In the genomic region with DNA sequence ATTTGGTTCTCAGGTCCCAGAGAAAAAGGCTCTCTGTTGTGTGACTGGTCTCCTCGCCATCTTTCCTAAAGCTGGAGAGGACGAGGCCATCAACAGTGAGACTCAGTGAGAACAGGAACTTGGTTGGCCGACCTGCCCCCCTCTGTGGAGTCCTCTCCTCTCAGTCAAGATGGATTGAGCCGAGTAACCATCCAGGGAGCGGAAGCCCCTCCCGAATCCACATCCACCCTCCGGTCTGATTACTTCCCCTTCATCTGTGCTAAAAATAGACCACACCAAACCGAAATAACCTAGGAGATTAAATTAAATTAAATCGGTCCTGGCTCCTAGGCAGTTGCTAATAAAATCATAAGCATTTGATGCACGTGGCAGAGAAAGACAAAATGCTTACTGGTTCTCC, we compare ENCODE assay signal across 18 mouse cellular contexts.
DNase-seq lines count a peak whose midpoint lies in the region; ATAC-seq and TF ChIP-seq lines count a peak whose summit lies in the region.
"Had no signal": no experiment of that assay in that cellular context is flagged by ENCODE, and none has a peak within 500 bp of the region (broad histone marks: within the 10 kb centered on the region; RNA-seq: fewer than 3 reads in every experiment).

No protein-coding gene starts in this region.

- H3K4me3 ChIP-seq in kidney, postnatal 0 days (replicated peaks; ENCODE audit: low read depth, low read length): no peak overlapping the region
- no peak overlapping the region for H3K4me3 ChIP-seq in kidney, embryonic 14.5 days (ENCODE audit: low read length)
- H3K4me3 ChIP-seq: embryonic facial prominence, embryonic 15.5 days; intestine, embryonic 15.5 days; limb, embryonic 15.5 days; midbrain, embryonic 12.5 days; neural tube, embryonic 13.5 days had no signal

- WGBS in kidney, postnatal 0 days: 45% methylated on average over 10 of the region's 10 CpGs
- WGBS in kidney, embryonic 14.5 days: 67% methylated on average over 10 of the region's 10 CpGs

- H3K36me3 ChIP-seq in kidney, postnatal 0 days (ENCODE audit: insufficient read depth, low read length): no peaks in the 10 kb centered on the region
- no peaks in the 10 kb centered on the region for H3K36me3 ChIP-seq in kidney, embryonic 14.5 days (ENCODE audit: control insufficient read depth, insufficient read depth, low read length)
- H3K36me3 ChIP-seq: embryonic facial prominence, embryonic 15.5 days; intestine, embryonic 15.5 days; limb, embryonic 15.5 days; midbrain, embryonic 12.5 days; neural tube, embryonic 13.5 days had no signal

- no peak overlapping the region for H3K4me2 ChIP-seq in kidney, postnatal 0 days (ENCODE audit: low read length)
- no peak overlapping the region for H3K4me2 ChIP-seq in kidney, embryonic 14.5 days (replicated peaks; ENCODE audit: low read depth, low read length)
- H3K4me2 ChIP-seq: embryonic facial prominence, embryonic 15.5 days; hindbrain, embryonic 14.5 days; intestine, embryonic 15.5 days; limb, embryonic 15.5 days; midbrain, embryonic 12.5 days; neural tube, embryonic 13.5 days had no signal

- no peak for ATAC-seq in kidney, postnatal 0 days (replicated peaks; ENCODE audit: low FRiP score, low read depth)
- no peak for ATAC-seq in kidney, embryonic 14.5 days (ENCODE audit: low FRiP score, low TSS enrichment)
- peak; percentile 83 for ATAC-seq in granulocyte monocyte progenitor cell, adult 5-6 weeks (replicated peaks; ENCODE audit: poor library complexity, severe bottlenecking)
- ATAC-seq: intestine, embryonic 15.5 days had no signal

- no peak for TF ChIP-seq CTCF in kidney, postnatal 0 days (IDR thresholded peaks at IDR 0.05; ENCODE audit: low read depth)

- no peaks in the 10 kb centered on the region for H3K4me1 ChIP-seq in kidney, postnatal 0 days (replicated peaks; ENCODE audit: insufficient read depth, low read length)
- no peaks in the 10 kb centered on the region for H3K4me1 ChIP-seq in kidney, embryonic 14.5 days (ENCODE audit: control insufficient read depth, insufficient read depth, low read length)

- H3K27me3 ChIP-seq in kidney, postnatal 0 days (ENCODE audit: insufficient read depth, low read length): no peaks in the 10 kb centered on the region
- H3K27me3 ChIP-seq in kidney, embryonic 14.5 days (ENCODE audit: control insufficient read depth, insufficient read depth, low read length): no peaks in the 10 kb centered on the region
- H3K27me3 ChIP-seq: embryonic facial prominence, embryonic 15.5 days; intestine, embryonic 15.5 days; limb, embryonic 15.5 days; neural tube, embryonic 13.5 days had no signal

- H3K9me3 ChIP-seq in kidney, postnatal 0 days (replicated peaks; ENCODE audit: low read length): no peaks in the 10 kb centered on the region
- no peaks in the 10 kb centered on the region for H3K9me3 ChIP-seq in kidney, embryonic 14.5 days (ENCODE audit: control insufficient read depth, low read length)
- H3K9me3 ChIP-seq: embryonic facial prominence, embryonic 15.5 days; intestine, embryonic 15.5 days; limb, embryonic 15.5 days; midbrain, embryonic 12.5 days; neural tube, embryonic 13.5 days had no signal

- H3K27ac ChIP-seq in kidney, postnatal 0 days: no peak overlapping the region
- H3K27ac ChIP-seq in kidney, embryonic 14.5 days (ENCODE audit: low read depth, low read length): no peak overlapping the region
- H3K27ac ChIP-seq: embryonic facial prominence, embryonic 15.5 days; hindbrain, embryonic 14.5 days; intestine, embryonic 15.5 days; limb, embryonic 15.5 days; midbrain, embryonic 12.5 days; neural tube, embryonic 13.5 days had no signal

- DNase-seq in kidney, postnatal 0 days (ENCODE audit: low spot score): peak; percentile 27
- peak; percentile 30 for DNase-seq in MN1 (ENCODE audit: low spot score)
- DNase-seq in heart, postnatal 4 days: peak; percentile 15
- DNase-seq in layer of hippocampus, postnatal 25 days (ENCODE audit: extremely low spot score in 1 of 2, low spot score in 1 of 2): no peak
- DNase-seq in adrenal gland, adult 18-20 months (ENCODE audit: low spot score in 2 of 2): no peak
- DNase-seq: adrenal gland, adult 8-10 months; cerebellum, adult 11-12 months; cerebellum, postnatal 36 days; right cerebral cortex, postnatal 14 days; thymus, postnatal 25 days had no signal

- no peak overlapping the region for H3K9ac ChIP-seq in kidney, postnatal 0 days (ENCODE audit: low read depth, low read length)
- H3K9ac ChIP-seq in kidney, embryonic 14.5 days (ENCODE audit: low read depth, low read length): no peak overlapping the region
- H3K9ac ChIP-seq: embryonic facial prominence, embryonic 15.5 days; hindbrain, embryonic 14.5 days; intestine, embryonic 15.5 days; limb, embryonic 15.5 days; midbrain, embryonic 12.5 days; neural tube, embryonic 13.5 days had no signal

Comparison
In these comparisons a context has a peak if more than half of its experiments do, and no peak if none do; other contexts are left out.
1. DNase-seq: peak in kidney, postnatal 0 days (single experiment), MN1 (single experiment) and heart, postnatal 4 days (single experiment); none in layer of hippocampus, postnatal 25 days (0 of 2) and adrenal gland, adult 18-20 months (0 of 2).